Mouse (Mus musculus): ENCODE measurements at regions not wholly inside any gene's neighbourhood (a gene's known extent, or its start where the extent isn't known, plus 50 kb on each side); places are given as distances from the start of the nearest gene placed in this dataset.
A peak's percentile ranks its signal among the peaks of the same experiment; 100 is the strongest.

DNA sequence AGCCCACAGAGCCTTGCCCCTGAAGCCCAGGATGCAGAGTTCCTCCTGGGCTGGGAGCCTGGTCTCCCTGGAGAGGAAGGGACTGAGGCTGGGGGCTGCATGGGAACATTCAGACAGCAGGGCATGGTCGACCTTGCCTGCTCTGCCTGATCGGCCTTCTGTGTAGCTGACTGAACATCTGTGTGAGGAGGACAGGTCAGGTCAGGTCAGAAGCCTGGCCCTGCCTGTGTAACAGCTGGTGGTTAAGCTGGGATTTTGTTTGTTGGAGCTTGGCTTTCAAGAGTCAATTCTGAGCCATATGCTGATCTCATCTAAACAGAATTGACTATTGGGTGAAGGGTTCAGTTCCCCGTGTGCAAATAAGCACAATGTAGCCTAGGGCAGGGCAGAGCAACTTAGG lies 365.5 kb downstream of the Cdh26 start:
- no peak for ATAC-seq (ENCODE audit: poor library complexity, severe bottlenecking)

- ATAC-seq (ENCODE audit: poor library complexity, severe bottlenecking): peak; percentile 59
Measured at GRCm38 (mm10) chr2:178801464-178801863, 371.1 kb downstream of the Cdh26 start.

DNA sequence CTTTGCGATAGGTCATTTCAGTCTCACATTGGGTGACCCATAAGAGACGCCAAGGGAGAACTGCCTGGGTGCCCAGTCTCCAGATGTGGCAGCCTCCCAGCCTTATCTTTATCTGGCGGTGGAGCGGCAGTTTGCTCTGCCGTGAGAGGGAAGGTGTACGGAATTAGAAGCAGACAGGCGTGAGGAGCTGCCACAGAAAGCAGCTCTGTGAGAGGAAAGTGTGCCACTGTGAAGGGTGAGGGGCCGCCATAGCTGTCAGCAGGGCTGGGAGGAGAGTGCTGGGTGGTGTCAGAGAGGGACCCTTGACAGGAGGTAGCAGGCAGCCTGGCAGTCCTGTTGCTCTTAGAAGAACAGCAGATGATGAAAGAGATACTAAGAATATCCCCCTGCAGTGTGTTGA lies 375.0 kb downstream of the Cdh26 start:
- no peak for ATAC-seq (ENCODE audit: poor library complexity, severe bottlenecking)

GRCm38 (mm10) chr2:178821552-178821951 lies 391.2 kb downstream of the Cdh26 start:
- no peak for ATAC-seq (ENCODE audit: poor library complexity, severe bottlenecking)

DNA sequence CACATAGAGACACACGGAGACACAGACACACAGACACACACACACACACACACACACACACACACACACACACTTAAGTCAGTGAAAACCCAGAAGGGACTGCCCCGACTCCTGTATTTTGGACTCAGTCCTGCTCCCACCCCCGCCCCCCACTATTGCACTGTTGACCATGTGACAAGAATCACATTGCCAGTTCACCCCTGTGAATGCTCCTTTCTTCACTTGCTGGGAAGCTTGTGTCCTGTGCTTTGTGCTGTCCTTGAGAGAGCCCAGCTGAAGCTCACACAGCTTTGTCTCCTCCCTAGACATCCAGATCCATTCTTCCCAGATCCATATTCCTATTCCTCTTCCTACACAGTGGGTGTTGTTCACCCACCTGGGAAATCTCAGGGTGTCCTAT lies 400.0 kb downstream of the Cdh26 start:
- no peak for ATAC-seq (ENCODE audit: poor library complexity, severe bottlenecking)

DNA sequence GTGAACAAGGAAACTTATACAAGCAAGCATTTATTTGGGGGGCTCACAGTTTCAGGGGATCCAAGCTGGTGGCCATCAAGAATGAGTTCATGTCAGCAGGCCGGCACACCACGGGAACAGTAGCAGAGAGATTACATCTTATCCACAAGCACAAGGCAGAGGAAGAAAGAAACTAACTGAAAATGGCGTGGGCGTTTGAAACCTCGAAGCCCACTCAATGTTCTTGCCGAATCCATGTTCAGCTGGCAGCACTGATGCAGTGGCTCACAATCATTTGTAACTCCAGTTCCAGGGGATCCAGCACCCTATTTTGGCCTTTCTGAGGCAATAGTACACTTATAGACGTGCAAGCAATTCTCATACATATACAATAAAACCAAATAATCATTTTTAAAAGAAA lies 404.7 kb downstream of the Cdh26 start:
- no peak for ATAC-seq (ENCODE audit: poor library complexity, severe bottlenecking)

DNA sequence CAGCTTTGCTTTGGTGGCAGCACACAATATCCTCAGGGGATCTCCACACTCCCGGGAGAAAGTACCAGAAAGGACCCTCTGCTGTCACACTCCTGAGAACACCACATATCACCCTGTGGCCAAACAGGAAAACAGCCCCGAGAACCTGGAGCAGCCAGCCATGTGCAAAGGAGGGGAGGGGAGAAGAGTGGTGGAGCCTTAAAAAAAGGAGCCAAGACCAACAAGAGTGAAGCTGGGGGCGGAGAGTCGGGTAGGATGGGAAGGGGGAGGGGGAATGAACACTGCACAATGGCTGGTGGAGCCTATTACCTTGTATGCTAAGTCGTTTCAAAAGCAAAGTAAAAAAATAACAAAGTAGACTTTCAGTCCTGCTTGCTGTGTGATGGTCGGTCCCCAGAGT lies 408.2 kb downstream of the Cdh26 start:
- ATAC-seq (ENCODE audit: poor library complexity, severe bottlenecking): no peak

GRCm38 (mm10) chr2:178840975-178841374 lies 410.6 kb downstream of the Cdh26 start:
- ATAC-seq (ENCODE audit: poor library complexity, severe bottlenecking): 0 out of 2 replicates have a peak, but pooled peaks have one; percentile 13

DNA sequence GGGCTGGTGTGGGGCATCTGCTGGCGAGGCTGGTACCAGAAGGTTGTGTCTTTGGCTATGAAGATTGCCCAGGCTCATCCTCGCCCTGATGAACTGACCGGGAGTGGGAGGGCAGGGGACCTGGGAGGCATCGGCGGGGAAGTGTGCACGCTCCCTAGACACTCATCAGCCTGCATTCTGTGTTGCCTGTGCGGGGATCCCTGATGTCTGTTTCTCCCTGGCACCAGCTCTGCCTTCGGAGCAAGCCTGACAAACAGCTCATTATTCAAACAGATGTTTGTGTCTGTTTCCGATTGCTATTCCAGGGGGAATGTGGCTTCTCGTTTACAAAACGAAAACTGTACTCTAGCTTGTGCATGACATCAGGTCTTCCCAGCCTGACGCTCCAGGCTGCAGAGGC lies 412.3 kb downstream of the Cdh26 start:
- ATAC-seq (ENCODE audit: poor library complexity, severe bottlenecking): no peak

GRCm38 (mm10) chr2:178843458-178843857 lies 413.1 kb downstream of the Cdh26 start:
- no peak for ATAC-seq (ENCODE audit: poor library complexity, severe bottlenecking)

GRCm38 (mm10) chr2:178844561-178844960 lies 414.2 kb downstream of the Cdh26 start:
- no peak for ATAC-seq (ENCODE audit: poor library complexity, severe bottlenecking)

- no peak for ATAC-seq (ENCODE audit: poor library complexity, severe bottlenecking)
Measured at GRCm38 (mm10) chr2:178850320-178850719, 420.0 kb downstream of the Cdh26 start.

- ATAC-seq (ENCODE audit: poor library complexity, severe bottlenecking): no peak
Measured at GRCm38 (mm10) chr2:178850769-178851168, 420.4 kb downstream of the Cdh26 start.

- peak; percentile 91 for ATAC-seq (ENCODE audit: poor library complexity, severe bottlenecking)
Measured at GRCm38 (mm10) chr2:178854012-178854411, 423.7 kb downstream of the Cdh26 start.

- no peak for ATAC-seq (ENCODE audit: poor library complexity, severe bottlenecking)
Measured at GRCm38 (mm10) chr2:178854760-178855159, 424.4 kb downstream of the Cdh26 start.

- ATAC-seq (ENCODE audit: poor library complexity, severe bottlenecking): no peak
Measured at GRCm38 (mm10) chr2:178862620-178863019, 432.3 kb downstream of the Cdh26 start.

- ATAC-seq (ENCODE audit: poor library complexity, severe bottlenecking): no peak
Measured at GRCm38 (mm10) chr2:178867086-178867485, 436.8 kb downstream of the Cdh26 start.

- ATAC-seq (ENCODE audit: poor library complexity, severe bottlenecking): peak; percentile 66
Measured at GRCm38 (mm10) chr2:178869160-178869559, 438.8 kb downstream of the Cdh26 start.

- ATAC-seq (ENCODE audit: poor library complexity, severe bottlenecking): no peak
Measured at GRCm38 (mm10) chr2:178878436-178878835, 448.1 kb downstream of the Cdh26 start.

DNA sequence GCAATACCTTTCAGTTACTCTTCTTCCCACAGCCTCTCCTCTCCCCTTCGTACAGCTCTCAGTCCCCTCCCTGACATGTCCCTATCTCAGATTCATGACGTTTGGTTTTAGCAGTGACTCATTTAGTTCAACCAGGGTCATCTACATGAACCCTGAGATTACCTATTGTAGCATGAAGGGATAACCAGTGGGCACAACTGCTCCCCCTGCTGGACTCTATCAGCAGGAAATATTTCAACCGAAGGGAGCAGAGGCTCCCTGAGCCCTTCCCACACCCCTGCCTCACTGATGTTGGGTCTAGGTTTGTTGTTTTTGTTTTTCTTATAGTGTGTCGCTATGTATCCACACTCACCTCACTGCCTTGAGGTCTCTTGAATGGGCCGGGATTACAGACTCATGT lies 455.4 kb downstream of the Cdh26 start:
- ATAC-seq (ENCODE audit: poor library complexity, severe bottlenecking): peak; percentile 75

- ATAC-seq (ENCODE audit: poor library complexity, severe bottlenecking): no peak
Measured at GRCm38 (mm10) chr2:178888704-178889103, 458.4 kb downstream of the Cdh26 start.

GRCm38 (mm10) chr2:178902397-178902796 lies 472.1 kb downstream of the Cdh26 start:
- no peak for ATAC-seq (ENCODE audit: poor library complexity, severe bottlenecking)

DNA sequence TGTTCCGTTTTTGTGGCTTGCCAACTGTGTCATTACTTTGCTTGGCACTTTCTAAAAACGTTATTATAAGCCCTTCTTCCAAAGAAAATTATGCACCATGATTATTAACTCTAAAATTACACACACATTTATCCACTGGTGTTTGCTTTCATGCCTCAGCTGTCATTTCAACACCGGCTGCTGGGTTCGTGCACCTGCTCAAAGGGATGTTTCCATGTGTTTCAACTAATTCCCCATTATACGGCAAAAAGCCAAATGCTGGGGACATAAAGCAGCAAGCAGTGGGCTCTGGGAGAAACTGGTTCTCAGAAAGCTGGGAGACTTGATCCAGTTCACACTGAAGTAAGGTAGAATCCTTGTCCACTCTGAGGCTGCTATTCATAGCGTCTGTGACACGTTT lies 479.0 kb downstream of the Cdh26 start:
- no peak for ATAC-seq (ENCODE audit: poor library complexity, severe bottlenecking)

DNA sequence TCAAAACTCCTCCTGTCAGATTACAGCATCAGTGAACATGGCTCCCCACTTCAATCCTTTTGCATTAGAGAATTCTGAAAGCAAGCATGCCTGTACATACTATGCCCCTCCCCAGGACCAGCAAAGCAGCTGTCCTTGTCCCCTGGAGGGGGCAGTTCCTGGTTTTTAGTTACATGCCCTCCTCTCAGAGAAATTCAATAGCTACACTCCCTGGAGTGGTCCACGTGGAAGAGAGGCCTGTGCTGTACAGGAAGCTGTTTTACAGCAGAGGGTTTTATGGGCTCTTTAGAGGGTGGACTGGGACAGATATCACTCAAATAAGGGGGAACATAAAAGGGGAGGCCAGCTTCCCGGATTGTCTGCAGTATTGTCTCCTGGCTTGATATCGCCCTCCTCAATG lies 481.3 kb downstream of the Cdh26 start:
- no peak for ATAC-seq (ENCODE audit: poor library complexity, severe bottlenecking)
